Mouse (Mus musculus) forebrain, embryonic 16.5 days (tissue): ENCODE measurements around the gene B4galnt3. TPM values are rescaled to one million over a fixed set of nuclear protein-coding genes. Genes with fewer than 3 reads are reported as not detected.

Experiments
- ATAC-seq: fragments of 200-750 bp; cut with Nextera tagmentation; 2 replicates; pipeline ENCODE4 v1.8.0; 2017; ENCODE audit warnings: mild to moderate bottlenecking, moderate library complexity
- H3K27ac ChIP-seq: fragments of 300-500 bp; sonication (generic); 2 replicates; pipeline ENCODE4 v1.5.1; 2014; ENCODE audit warnings: low read length, control low read depth
- H3K27me3 ChIP-seq: fragments of 300-500 bp; sonication (generic); replicated peaks from 2 replicates; pipeline ENCODE4 v1.6.1; 2014; ENCODE audit warnings: low read length; ENCODE audit not compliant: control insufficient read depth, insufficient read depth
- H3K36me3 ChIP-seq: fragments of 300-500 bp; sonication (generic); 2 replicates; pipeline ENCODE4 v1.6.1; 2014; ENCODE audit not compliant: control insufficient read depth, insufficient read depth
- H3K4me1 ChIP-seq: fragments of 300-500 bp; sonication (generic); replicated peaks from 2 replicates; pipeline ENCODE4 v1.6.1; 2014; ENCODE audit warnings: low read length; ENCODE audit not compliant: control insufficient read depth, insufficient read depth
- H3K4me2 ChIP-seq: fragments of 300-500 bp; sonication (generic); 2 replicates; pipeline ENCODE4 v1.6.1; 2014; ENCODE audit warnings: mild to moderate bottlenecking, low read length, control low read depth
- H3K4me3 ChIP-seq: fragments of 300-500 bp; sonication (generic); replicated peaks from 2 replicates; pipeline ENCODE4 v1.5.1; 2014; ENCODE audit warnings: mild to moderate bottlenecking, low read length, control low read depth
- H3K9ac ChIP-seq: fragments of 300-500 bp; sonication (generic); replicated peaks from 2 replicates; pipeline ENCODE4 v1.6.1; 2014; ENCODE audit warnings: low read depth, low read length, control low read depth
- H3K9me3 ChIP-seq: fragments of 300-500 bp; sonication (generic); 2 replicates; pipeline ENCODE4 v1.6.1; 2016; ENCODE audit warnings: low read length; ENCODE audit not compliant: control insufficient read depth
- WGBS: fragments of 180-500 bp; shearing (Covaris S2); extraction: QIAGEN DNeasy Blood & Tissue Kit; methylation state at CpG from one replicate; pipeline ENCODE4 v1.1.7; 2014; 5-methylcytosine and 5-hydroxymethylcytosine counted together
- polyA plus RNA-seq: library from polyadenylated mRNA; unstranded; fragments of >200 nt; fragmentation: Nextera tagmentation; extraction: Ambion mirVana; gene quantifications from 2 replicates; pipeline ENCODE4 v1.2.1, GENCODE M21; 2015

The B4galnt3 gene
- polyA plus RNA-seq, 1 experiment from 2014 or later, result 0.24 TPM

GRCm38 (mm10) chr6:120287279-120287678 is 7.1 kb downstream of the B4galnt3 start:
- 87% methylated on average over 9 of the region's 9 CpGs for WGBS
- no peak overlapping the region for H3K9ac ChIP-seq

GRCm38 (mm10) chr6:120276874-120277449 is 17.4 kb downstream of the B4galnt3 start:
- no peak overlapping the region for H3K27ac ChIP-seq
- WGBS, result 82% methylated on average over 7 of the region's 7 CpGs
- H3K4me2 ChIP-seq, result no peak overlapping the region
- ATAC-seq, result no peak
- H3K9me3 ChIP-seq, result no peaks in the 10 kb centered on the region
- H3K4me3 ChIP-seq, result no peak overlapping the region
- no peaks in the 10 kb centered on the region for H3K27me3 ChIP-seq
- H3K36me3 ChIP-seq, result no peaks in the 10 kb centered on the region
- H3K9ac ChIP-seq, result no peak overlapping the region
- H3K4me1 ChIP-seq, result no peaks in the 10 kb centered on the region

More at GRCm38 (mm10) chr6:120287279-120287678, 7.1 kb downstream of the B4galnt3 start:
- Histone ChIP-seq H3K27me3 (no peaks in the 10 kb centered on the region), H3K4me3 (no peak overlapping the region), H3K4me2 (no peak overlapping the region), H3K9me3 (no peaks in the 10 kb centered on the region), H3K4me1 (no peaks in the 10 kb centered on the region), H3K27ac (no peak overlapping the region), H3K36me3 (no peaks in the 10 kb centered on the region)
- no peak for ATAC-seq

GRCm38 (mm10) chr6:120275301-120275700 is 19.1 kb downstream of the B4galnt3 start:
- Histone ChIP-seq H3K27me3 (no peaks in the 10 kb centered on the region), H3K27ac (no peak overlapping the region), H3K9me3 (no peaks in the 10 kb centered on the region), H3K4me3 (no peak overlapping the region), H3K4me2 (no peak overlapping the region), H3K9ac (no peak overlapping the region), H3K4me1 (no peaks in the 10 kb centered on the region), H3K36me3 (no peaks in the 10 kb centered on the region)
- WGBS, result 68% methylated on average over 6 of the region's 6 CpGs
- ATAC-seq, result no peak

- Histone ChIP-seq H3K4me2 (no peak overlapping the region), H3K27ac (no peak overlapping the region), H3K36me3 (no peaks in the 10 kb centered on the region), H3K4me1 (no peaks in the 10 kb centered on the region), H3K9ac (no peak overlapping the region), H3K27me3 (no peaks in the 10 kb centered on the region), H3K9me3 (no peaks in the 10 kb centered on the region), H3K4me3 (no peak overlapping the region)
- WGBS, result 82% methylated on average over 4 of the region's 4 CpGs
- ATAC-seq, result no peak
These were observed 19.5 kb downstream of the B4galnt3 start for GRCm38 (mm10) chr6:120274887-120275286.

GRCm38 (mm10) chr6:120274181-120274580 is 20.2 kb downstream of the B4galnt3 start:
- no peak overlapping the region for H3K9ac ChIP-seq
- no peak overlapping the region for H3K4me3 ChIP-seq
- H3K4me1 ChIP-seq, result no peaks in the 10 kb centered on the region
- H3K4me2 ChIP-seq, result no peak overlapping the region
- H3K27me3 ChIP-seq, result no peaks in the 10 kb centered on the region
- H3K27ac ChIP-seq, result no peak overlapping the region
- no peaks in the 10 kb centered on the region for H3K36me3 ChIP-seq
- WGBS, result 84% methylated on average over 8 of the region's 8 CpGs
- ATAC-seq, result no peak
- no peaks in the 10 kb centered on the region for H3K9me3 ChIP-seq

GRCm38 (mm10) chr6:120264151-120264550 is 30.2 kb downstream of the B4galnt3 start:
- Histone ChIP-seq H3K9me3 (no peaks in the 10 kb centered on the region), H3K9ac (no peak overlapping the region), H3K4me1 (no peaks in the 10 kb centered on the region), H3K27ac (no peak overlapping the region), H3K4me3 (no peak overlapping the region), H3K36me3 (no peaks in the 10 kb centered on the region), H3K4me2 (no peak overlapping the region), H3K27me3 (no peaks in the 10 kb centered on the region)
- WGBS, result 77% methylated on average over 6 of the region's 6 CpGs
- no peak for ATAC-seq

- H3K9me3 ChIP-seq, result no peaks in the 10 kb centered on the region
- H3K27ac ChIP-seq, result no peak overlapping the region
- no peaks in the 10 kb centered on the region for H3K4me1 ChIP-seq
- no peaks in the 10 kb centered on the region for H3K36me3 ChIP-seq
- no peak for ATAC-seq
- no peak overlapping the region for H3K4me2 ChIP-seq
- no peaks in the 10 kb centered on the region for H3K27me3 ChIP-seq
- no peak overlapping the region for H3K4me3 ChIP-seq
- WGBS, result 78% methylated on average over 7 of the region's 7 CpGs
- no peak overlapping the region for H3K9ac ChIP-seq
These were observed 30.8 kb downstream of the B4galnt3 start for GRCm38 (mm10) chr6:120263608-120264007.

- no peaks in the 10 kb centered on the region for H3K4me1 ChIP-seq
- no peak overlapping the region for H3K4me3 ChIP-seq
- no peak overlapping the region for H3K27ac ChIP-seq
- ATAC-seq, result no peak
- no peaks in the 10 kb centered on the region for H3K9me3 ChIP-seq
- no peak overlapping the region for H3K9ac ChIP-seq
- no peak overlapping the region for H3K4me2 ChIP-seq
- WGBS, result 63% methylated on average over 12 of the region's 12 CpGs
- H3K36me3 ChIP-seq, result no peaks in the 10 kb centered on the region
- no peaks in the 10 kb centered on the region for H3K27me3 ChIP-seq
These were observed 31.4 kb downstream of the B4galnt3 start for GRCm38 (mm10) chr6:120262886-120263531.

- 38% methylated on average over 9 of the region's 9 CpGs for WGBS
- H3K9me3 ChIP-seq, result no peaks in the 10 kb centered on the region
- H3K36me3 ChIP-seq, result no peaks in the 10 kb centered on the region
- ATAC-seq, result no peak
- H3K4me3 ChIP-seq, result no peak overlapping the region
- no peaks in the 10 kb centered on the region for H3K27me3 ChIP-seq
- H3K27ac ChIP-seq, result no peak overlapping the region
- H3K9ac ChIP-seq, result no peak overlapping the region
- no peak overlapping the region for H3K4me2 ChIP-seq
- H3K4me1 ChIP-seq, result no peaks in the 10 kb centered on the region
These were observed 34.9 kb downstream of the B4galnt3 start for GRCm38 (mm10) chr6:120259481-120259880.
